Mouse (Mus musculus) ES-CJ7 (cell line): Measurements from ENCODE around the gene Gm13289.
"Not testable (repeated sequence)": the region's sequence is repeated elsewhere in the genome, so short reads cannot be mapped to it uniquely, and the experiment has no call there.

Experiments
- DNase-seq: peaks from one replicate; pipeline ENCODE4 v3.0.0; 2011; ENCODE audit warnings: low read depth, low spot score

Gm13289 gene

GRCm38 (mm10) chr4:88782335-88782734, 5.6 kb downstream of the Gm13289 start:
- not testable (repeated sequence) for DNase-seq

DNA sequence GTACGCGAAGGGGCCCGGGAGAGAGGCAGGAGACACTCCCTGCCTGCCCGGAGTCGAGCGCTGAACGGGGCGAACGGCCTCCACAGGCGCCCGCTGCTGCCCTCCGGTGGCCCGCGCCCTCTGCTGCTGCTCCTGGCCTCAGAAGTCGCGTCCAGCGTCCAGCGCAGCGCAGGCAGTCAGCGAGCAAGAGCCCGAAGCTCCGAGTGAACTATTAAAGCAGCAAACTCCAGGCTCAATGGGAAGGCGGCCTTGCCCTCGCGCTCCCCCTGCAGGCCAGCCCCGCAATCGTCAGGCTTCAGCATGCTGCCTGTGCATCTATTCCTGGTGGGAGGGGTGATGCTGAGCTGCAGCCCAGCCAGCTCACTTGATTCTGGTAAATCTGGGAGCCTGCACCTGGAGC, 8.7 kb downstream of the Gm13289 start, which contains the start of gene Gm13276:
Gm13276 (plus strand) TSS at position 301 of the 400 bp plus-strand sequence.
- DNase-seq, result not testable (repeated sequence)

DNA sequence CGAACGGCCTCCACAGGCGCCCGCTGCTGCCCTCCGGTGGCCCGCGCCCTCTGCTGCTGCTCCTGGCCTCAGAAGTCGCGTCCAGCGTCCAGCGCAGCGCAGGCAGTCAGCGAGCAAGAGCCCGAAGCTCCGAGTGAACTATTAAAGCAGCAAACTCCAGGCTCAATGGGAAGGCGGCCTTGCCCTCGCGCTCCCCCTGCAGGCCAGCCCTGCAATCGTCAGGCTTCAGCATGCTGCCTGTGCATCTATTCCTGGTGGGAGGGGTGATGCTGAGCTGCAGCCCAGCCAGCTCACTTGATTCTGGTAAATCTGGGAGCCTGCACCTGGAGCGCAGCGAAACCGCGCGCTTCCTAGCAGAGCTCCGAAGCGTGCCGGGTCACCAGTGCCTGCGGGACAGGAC, 11.7 kb downstream of the Gm13289 start, which contains the start of gene Gm13277:
Gm13277 (plus strand) TSS at position 231 of the 400 bp plus-strand sequence.
- not testable (repeated sequence) for DNase-seq

- DNase-seq, result not testable (repeated sequence)
Measured at GRCm38 (mm10) chr4:88791250-88791649, 14.5 kb downstream of the Gm13289 start, which contains the start of gene Gm13278. Gene Gm13278 (plus strand): TSS chr4:88791550.

GRCm38 (mm10) chr4:88793936-88794675, 17.4 kb downstream of the Gm13289 start, which contains the start of gene Gm13275:
Gene Gm13275 (plus strand): TSS chr4:88794487.
- not testable (repeated sequence) for DNase-seq

- not testable (repeated sequence) for DNase-seq
Measured at GRCm38 (mm10) chr4:88797097-88797496, 20.4 kb downstream of the Gm13289 start, which contains the start of gene Gm13279. Gene Gm13279 (plus strand): TSS chr4:88797397.

- not testable (repeated sequence) for DNase-seq
Measured at GRCm38 (mm10) chr4:88799365-88799764, 22.6 kb downstream of the Gm13289 start, which contains the start of gene Gm13285. Gene Gm13285 (plus strand): TSS chr4:88799665.

DNA sequence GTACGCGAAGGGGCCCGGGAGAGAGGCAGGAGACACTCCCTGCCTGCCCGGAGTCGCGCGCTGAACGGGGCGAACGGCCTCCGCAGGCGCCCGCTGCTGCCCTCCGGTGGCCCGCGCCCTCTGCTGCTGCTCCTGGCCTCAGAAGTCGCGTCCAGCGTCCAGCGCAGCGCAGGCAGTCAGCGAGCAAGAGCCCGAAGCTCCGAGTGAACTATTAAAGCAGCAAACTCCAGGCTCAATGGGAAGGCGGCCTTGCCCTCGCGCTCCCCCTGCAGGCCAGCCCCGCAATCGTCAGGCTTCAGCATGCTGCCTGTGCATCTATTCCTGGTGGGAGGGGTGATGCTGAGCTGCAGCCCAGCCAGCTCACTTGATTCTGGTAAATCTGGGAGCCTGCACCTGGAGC, 26.2 kb downstream of the Gm13289 start, which contains the start of gene Gm13287:
Gm13287 (plus strand) TSS at position 301 of the 400 bp plus-strand sequence.
- DNase-seq, result not testable (repeated sequence)

- not testable (repeated sequence) for DNase-seq
Measured at GRCm38 (mm10) chr4:88805231-88805630, 28.5 kb downstream of the Gm13289 start, which contains the start of gene Gm13288. Gene Gm13288 (plus strand): TSS chr4:88805531.

DNA sequence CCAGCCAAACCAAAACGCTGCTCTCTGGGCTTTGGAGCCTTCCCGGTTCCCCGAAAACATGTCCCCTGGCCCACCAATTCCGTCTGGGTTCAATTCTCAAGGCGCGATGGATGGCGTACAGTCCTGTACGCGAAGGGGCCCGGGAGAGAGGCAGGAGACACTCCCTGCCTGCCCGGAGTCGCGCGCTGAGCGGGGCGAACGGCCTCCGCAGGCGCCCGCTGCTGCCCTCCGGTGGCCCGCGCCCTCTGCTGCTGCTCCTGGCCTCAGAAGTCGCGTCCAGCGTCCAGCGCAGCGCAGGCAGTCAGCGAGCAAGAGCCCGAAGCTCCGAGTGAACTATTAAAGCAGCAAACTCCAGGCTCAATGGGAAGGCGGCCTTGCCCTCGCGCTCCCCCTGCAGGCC, 29.0 kb downstream of the Gm13289 start:
- not testable (repeated sequence) for DNase-seq

- no peak for DNase-seq
Measured at GRCm38 (mm10) chr4:88815928-88816327, 39.2 kb downstream of the Gm13289 start, which contains the start of gene Ifna7. Gene Ifna7 (plus strand): TSS chr4:88816228.

DNA sequence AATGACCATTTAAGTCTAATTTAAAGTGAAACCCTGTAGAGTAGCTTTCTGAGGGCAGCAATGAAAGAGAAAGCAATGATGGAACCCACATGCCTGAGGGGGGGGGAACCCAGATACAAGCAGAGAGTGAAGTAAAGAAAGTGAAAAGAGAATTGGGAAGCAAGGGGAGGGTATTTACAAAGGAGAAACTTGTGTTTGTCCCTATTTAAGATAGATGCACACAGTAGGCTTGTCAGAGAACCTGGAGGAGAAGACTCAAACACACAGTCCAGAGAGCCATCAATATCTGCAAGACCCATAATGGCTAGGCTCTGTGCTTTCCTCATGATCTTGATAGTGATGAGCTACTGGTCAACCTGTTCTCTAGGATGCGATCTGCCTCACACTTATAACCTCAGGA, 42.9 kb downstream of the Gm13289 start, which contains the start of gene Ifna11:
Ifna11 (plus strand) TSS at position 301 of the 400 bp plus-strand sequence.
- DNase-seq, result no peak

- no peak for DNase-seq
Measured at GRCm38 (mm10) chr4:88822995-88823394, 46.3 kb downstream of the Gm13289 start.
